Mouse (Mus musculus) heart, adult 2 months (tissue): ENCODE results near the gene Gm10840.

Experiments
- CTCF ChIP-seq: fragments of 200-600 bp; IDR thresholded peaks from 2 replicates; pipeline ENCODE4 v1.8.1; 2022; ENCODE audit warnings: antibody characterized with exemption, mild to moderate bottlenecking, moderate library complexity
- EP300 ChIP-seq: fragments of 200-500 bp; IDR thresholded peaks from 2 replicates; pipeline ENCODE4 v1.6.1; 2011; ENCODE audit warnings: low read depth, low read length, control low read depth; ENCODE audit not compliant: insufficient read depth
- POLR2A ChIP-seq: fragments of 200-500 bp; IDR thresholded peaks from 2 replicates; pipeline ENCODE4 v1.6.1; 2011; ENCODE audit warnings: mild to moderate bottlenecking, low read depth, low read length, control low read depth; ENCODE audit not compliant: insufficient read depth

- TF ChIP-seq EP300 = no peak
- TF ChIP-seq CTCF = no peak
- TF ChIP-seq POLR2A = no peak
These were observed 19.8 kb downstream of the Gm10840 start for GRCm38 (mm10) chr11:106180449-106180801.
